Mouse (Mus musculus) CH12.LX (cell line): Measurements from ENCODE around the gene Taf10. TPM values are rescaled to one million over a fixed set of nuclear protein-coding genes. Genes with fewer than 3 reads are reported as not detected.

Experiments used
- DNase-seq: peaks from one replicate; pipeline ENCODE4 v3.0.0-alpha.2; 2013; ENCODE audit errors: extremely low read depth
- H3K27ac ChIP-seq: 2 replicates; pipeline ENCODE4 v1.5.1; 2012; ENCODE audit warnings: low read depth, mild to moderate bottlenecking, control low read depth, moderate library complexity; ENCODE audit not compliant: insufficient read depth
- H3K27me3 ChIP-seq: replicated peaks from 2 replicates; pipeline ENCODE3; 2012; ENCODE audit warnings: inconsistent platforms
- H3K36me3 ChIP-seq, 2 experiments: replicated peaks in 1 of 2; 2 replicates each; pipeline versions ENCODE3 to v1.6.1; 2012; ENCODE audit warnings: inconsistent platforms in 1 of 2, low read length in 1 of 2, mild to moderate bottlenecking in 1 of 2, mixed read lengths in 1 of 2, moderate library complexity in 1 of 2; ENCODE audit not compliant: control insufficient read depth in 1 of 2, insufficient read depth in 1 of 2
- H3K4me1 ChIP-seq, 2 experiments: 2 replicates each; pipeline ENCODE4 v1.6.1; 2012; ENCODE audit warnings: inconsistent platforms in 1 of 2, moderate library complexity in 1 of 2; ENCODE audit not compliant: insufficient read depth in 2 of 2, control insufficient read depth in 1 of 2
- H3K4me2 ChIP-seq: 2 replicates; pipeline ENCODE4 v1.6.1; 2012; ENCODE audit warnings: low read depth, mild to moderate bottlenecking, control low read depth; ENCODE audit not compliant: poor library complexity, insufficient read depth, severe bottlenecking
- H3K4me3 ChIP-seq, 3 experiments: fragments of 150-350 bp in 1 of 3; sonication (generic) in 1 of 3; replicated peaks in 1 of 3; 2 replicates each; pipeline versions ENCODE3 to v1.5.1; 2011 to 2012; ENCODE audit warnings: low read depth in 2 of 3, low read length in 2 of 3, mild to moderate bottlenecking in 2 of 3, moderate library complexity in 2 of 3, control low read depth in 1 of 3, improper control_type of control experiment in 1 of 3, inconsistent platforms in 1 of 3, mixed read lengths in 1 of 3; ENCODE audit not compliant: poor library complexity in 1 of 3
- H3K79me2 ChIP-seq: replicated peaks from 2 replicates; pipeline ENCODE4 v1.6.1; 2012; ENCODE audit warnings: mild to moderate bottlenecking, moderate library complexity; ENCODE audit not compliant: control insufficient read depth, poor library complexity, insufficient read depth, severe bottlenecking; ENCODE audit errors: extremely low read depth
- H3K9ac ChIP-seq: 2 replicates; pipeline ENCODE4 v1.6.1; 2012; ENCODE audit warnings: low read depth, mild to moderate bottlenecking, control low read depth, moderate library complexity; ENCODE audit not compliant: insufficient read depth
- H3K9me3 ChIP-seq: replicated peaks from 2 replicates; pipeline ENCODE3; 2012; ENCODE audit warnings: low read length, inconsistent platforms, mixed read lengths
- IRF4 ChIP-seq: IDR thresholded peaks from 2 replicates; pipeline ENCODE4 v1.6.1; 2014; ENCODE audit warnings: low read depth, mild to moderate bottlenecking, inconsistent platforms, low read length, improper control_type of control experiment
- USF2 ChIP-seq: conservative IDR thresholded peaks from 2 replicates; pipeline ENCODE4 v1.6.1; 2011; ENCODE audit warnings: low read depth, low read length, improper control_type of control experiment
- dilution Hi-C: fragments of 300-500 bp; cut with MboI; formaldehyde crosslinking; loops from 2 replicates; pipeline ENCODE4 v1.14.3; 2020; ENCODE audit warnings: low sequenced_read_pairs; ENCODE audit not compliant: extremely low pct_unique_long_range_greater_than_20kb, extremely low pct_ligation_motif_present
- in situ Hi-C: fragments of 300-500 bp; cut with MboI; formaldehyde crosslinking; loops from 3 replicates; pipeline ENCODE4 v1.14.3; 2019; ENCODE audit warnings: low sequenced_read_pairs, low pct_ligation_motif_present, low pct_unique_long_range_greater_than_20kb, mixed read lengths
- polyA plus RNA-seq: library from polyadenylated mRNA; unstranded; fragments of >175 nt; gene quantifications from 2 replicates; pipeline ENCODE4 v1.2.1, GENCODE M21; 2012; ENCODE audit warnings: low read depth; ENCODE audit not compliant: insufficient read length
- total RNA-seq, 2 experiments: library from RNA; depleted of rRNA; stranded (reverse); fragments of 300-350 nt in 1 of 2; fragments of >200 nt in 1 of 2; gene quantifications; 2 replicates each; pipeline ENCODE4 v1.2.3; 2012 to 2014

Taf10 gene
- total and polyA plus RNA-seq, 3 experiments: 259 to 461 (median 330) TPM

- peak; percentile 18 for DNase-seq
- 0 out of 2 replicates have a peak, but pooled peaks have one; percentile 13 for TF ChIP-seq IRF4
- TF ChIP-seq USF2: no peak
- Histone ChIP-seq H3K4me3 (no peak overlapping the region), H3K9ac (no peak overlapping the region), H3K9me3 (no peaks in the 10 kb centered on the region), H3K79me2 (no peaks in the 10 kb centered on the region), H3K4me1 (peaks cover 0 to 8% of the 10 kb centered on the region in 2 experiments; a peak in 2 of 4 replicates), H3K4me2 (no peak overlapping the region), H3K27me3 (no peaks in the 10 kb centered on the region), H3K36me3 (no peaks in the 10 kb centered on the region), H3K27ac (no peak overlapping the region)
- in situ Hi-C loops (no loop called here), dilution Hi-C loops (no loop called here)
Measured at GRCm38 (mm10) chr7:105690875-105691274, 53.3 kb downstream of the Taf10 start.

Other genes starting within 250 kb of the Taf10 start
- gene Smpd1, start 190.0 kb downstream of the Taf10 start, total RNA-seq (2012; rRNA removed): 19.3 and 22.5 TPM in 2 replicates
- 13.7 and 16.9 TPM in 2 replicates for gene Smpd1, start 190.0 kb downstream of the Taf10 start, total RNA-seq (2014; rRNA removed)
- gene Smpd1, start 190.0 kb downstream of the Taf10 start, polyA plus RNA-seq: 13.7 and 17.9 TPM in 2 replicates
- gene Apbb1, start 162.7 kb downstream of the Taf10 start, total RNA-seq (2012; rRNA removed): 1.8 and 3.2 TPM in 2 replicates
- gene Apbb1, start 162.7 kb downstream of the Taf10 start, total RNA-seq (2014; rRNA removed): 1.2 and 3.3 TPM in 2 replicates
- 1.1 and 2.1 TPM in 2 replicates for gene Apbb1, start 162.7 kb downstream of the Taf10 start, polyA plus RNA-seq
- gene Hpx, start 144.2 kb downstream of the Taf10 start, total RNA-seq (2012; rRNA removed): not detected in 2 replicates
- not detected in 2 replicates for gene Hpx, start 144.2 kb downstream of the Taf10 start, total RNA-seq (2014; rRNA removed)
- not detected in 2 replicates for gene Hpx, start 144.2 kb downstream of the Taf10 start, polyA plus RNA-seq
- gene Trim3, start 110.8 kb downstream of the Taf10 start, total RNA-seq (2012; rRNA removed): 3.5 and 4.7 TPM in 2 replicates
- gene Trim3, start 110.8 kb downstream of the Taf10 start, total RNA-seq (2014; rRNA removed): 2.2 TPM in 2 replicates
- 3.5 and 4.6 TPM in 2 replicates for gene Trim3, start 110.8 kb downstream of the Taf10 start, polyA plus RNA-seq
- gene Timm10b, start 104.3 kb downstream of the Taf10 start, total RNA-seq (2012; rRNA removed): 103 and 115 TPM in 2 replicates
- gene Timm10b, start 104.3 kb downstream of the Taf10 start, total RNA-seq (2014; rRNA removed): 86.2 and 94.9 TPM in 2 replicates
- gene Timm10b, start 104.3 kb downstream of the Taf10 start, polyA plus RNA-seq: 89.6 and 99.3 TPM in 2 replicates
- gene Arfip2, start 103.9 kb downstream of the Taf10 start, total RNA-seq (2012; rRNA removed): 50.1 and 57.7 TPM in 2 replicates
- gene Arfip2, start 103.9 kb downstream of the Taf10 start, total RNA-seq (2014; rRNA removed): 46.9 and 55.6 TPM in 2 replicates
- 54.8 and 71.0 TPM in 2 replicates for gene Arfip2, start 103.9 kb downstream of the Taf10 start, polyA plus RNA-seq
- gene Gm45799, start 103.8 kb downstream of the Taf10 start, total RNA-seq (2012; rRNA removed): 54.4 and 78.4 TPM in 2 replicates
- 37.7 and 51.6 TPM in 2 replicates for gene Gm45799, start 103.8 kb downstream of the Taf10 start, total RNA-seq (2014; rRNA removed)
- 54.0 and 73.5 TPM in 2 replicates for gene Gm45799, start 103.8 kb downstream of the Taf10 start, polyA plus RNA-seq
- 0.04 and 0.08 TPM in 2 replicates for gene Dnhd1, start 93.5 kb downstream of the Taf10 start, total RNA-seq (2012; rRNA removed)
- gene Dnhd1, start 93.5 kb downstream of the Taf10 start, total RNA-seq (2014; rRNA removed): 0.07 and 0.23 TPM in 2 replicates
- gene Dnhd1, start 93.5 kb downstream of the Taf10 start, polyA plus RNA-seq: 0.31 and 0.41 TPM in 2 replicates
- gene Ilk, start 7.8 kb downstream of the Taf10 start, total RNA-seq (2012; rRNA removed): 32.4 and 32.6 TPM in 2 replicates
- 40.3 and 42.6 TPM in 2 replicates for gene Ilk, start 7.8 kb downstream of the Taf10 start, total RNA-seq (2014; rRNA removed)
- 45.9 and 51.1 TPM in 2 replicates for gene Ilk, start 7.8 kb downstream of the Taf10 start, polyA plus RNA-seq
- 28.7 and 43.7 TPM in 2 replicates for gene Rrp8, start 7.0 kb downstream of the Taf10 start, total RNA-seq (2012; rRNA removed)
- gene Rrp8, start 7.0 kb downstream of the Taf10 start, total RNA-seq (2014; rRNA removed): 57.3 and 66.0 TPM in 2 replicates
- 84.2 and 133 TPM in 2 replicates for gene Rrp8, start 7.0 kb downstream of the Taf10 start, polyA plus RNA-seq
- gene Tpp1, start 7.9 kb upstream of the Taf10 start, total RNA-seq (2012; rRNA removed): 25.1 and 29.9 TPM in 2 replicates
- 13.8 and 19.1 TPM in 2 replicates for gene Tpp1, start 7.9 kb upstream of the Taf10 start, total RNA-seq (2014; rRNA removed)
- 45.4 and 49.1 TPM in 2 replicates for gene Tpp1, start 7.9 kb upstream of the Taf10 start, polyA plus RNA-seq
- 0.04 TPM in 1 of 2 replicates, not detected in the other for gene Dchs1, start 43.3 kb upstream of the Taf10 start, total RNA-seq (2012; rRNA removed)
- not detected in 2 replicates for gene Dchs1, start 43.3 kb upstream of the Taf10 start, total RNA-seq (2014; rRNA removed)
- 0.03 TPM in 1 of 2 replicates, not detected in the other for gene Dchs1, start 43.3 kb upstream of the Taf10 start, polyA plus RNA-seq
- gene Mrpl17, start 66.7 kb upstream of the Taf10 start, total RNA-seq (2012; rRNA removed): 306 and 329 TPM in 2 replicates
- gene Mrpl17, start 66.7 kb upstream of the Taf10 start, total RNA-seq (2014; rRNA removed): 451 and 525 TPM in 2 replicates
- gene Mrpl17, start 66.7 kb upstream of the Taf10 start, polyA plus RNA-seq: 379 and 399 TPM in 2 replicates
- 1.9 and 3.1 TPM in 2 replicates for gene Gm4070, start 209.6 kb upstream of the Taf10 start, total RNA-seq (2012; rRNA removed)
- 3.2 and 3.7 TPM in 2 replicates for gene Gm4070, start 209.6 kb upstream of the Taf10 start, total RNA-seq (2014; rRNA removed)
- gene Gm4070, start 209.6 kb upstream of the Taf10 start, polyA plus RNA-seq: 2.8 and 4.2 TPM in 2 replicates